Mouse (Mus musculus) right cerebral cortex, postnatal 4 days (tissue): ENCODE measurements at regions not wholly inside any gene's neighbourhood (a gene's known extent, or its start where the extent isn't known, plus 50 kb on each side); places are given as distances from the start of the nearest gene placed in this dataset.

Experiments
- DNase-seq: peaks from one replicate; pipeline ENCODE4 v3.0.0-alpha.2; 2022

GRCm38 (mm10) chr8:115897521-115898178, 190.1 kb upstream of the Maf start:
- DNase-seq: no peak

- no peak for DNase-seq
Observed at GRCm38 (mm10) chr8:115897086-115897485, 189.5 kb upstream of the Maf start.

GRCm38 (mm10) chr8:115896066-115896465, 188.5 kb upstream of the Maf start:
- DNase-seq: no peak

GRCm38 (mm10) chr8:115888278-115888677, 180.7 kb upstream of the Maf start:
- DNase-seq: no peak

GRCm38 (mm10) chr8:115885121-115885743, 177.6 kb upstream of the Maf start:
- DNase-seq: no peak

- no peak for DNase-seq
Observed at GRCm38 (mm10) chr8:115883808-115884207, 176.2 kb upstream of the Maf start.

- no peak for DNase-seq
Observed at GRCm38 (mm10) chr8:115881881-115882280, 174.3 kb upstream of the Maf start.

GRCm38 (mm10) chr8:115874789-115875188, 167.2 kb upstream of the Maf start:
- peak; percentile 38 for DNase-seq

- peak; percentile 11 for DNase-seq
Observed at GRCm38 (mm10) chr8:115871381-115871780, 163.8 kb upstream of the Maf start.

- no peak for DNase-seq
Observed at GRCm38 (mm10) chr8:115861381-115861780, 153.8 kb upstream of the Maf start.

- DNase-seq: no peak
Observed at GRCm38 (mm10) chr8:115859406-115859805, 151.8 kb upstream of the Maf start.

- DNase-seq: no peak
Observed at GRCm38 (mm10) chr8:115856816-115857215, 149.2 kb upstream of the Maf start.

GRCm38 (mm10) chr8:115855934-115856629, 148.5 kb upstream of the Maf start:
- DNase-seq: no peak

GRCm38 (mm10) chr8:115854209-115854900, 146.8 kb upstream of the Maf start:
- peak; percentile 5 for DNase-seq

GRCm38 (mm10) chr8:115850552-115850951, 143.0 kb upstream of the Maf start:
- DNase-seq: no peak

- no peak for DNase-seq
Observed at GRCm38 (mm10) chr8:115833391-115833790, 125.8 kb upstream of the Maf start.

- no peak for DNase-seq
Observed at GRCm38 (mm10) chr8:115831675-115832074, 124.1 kb upstream of the Maf start.

- no peak for DNase-seq
Observed at GRCm38 (mm10) chr8:115830012-115830662, 122.5 kb upstream of the Maf start.

GRCm38 (mm10) chr8:115826516-115826915, 118.9 kb upstream of the Maf start:
- no peak for DNase-seq

- DNase-seq: no peak
Observed at GRCm38 (mm10) chr8:115825899-115826502, 118.4 kb upstream of the Maf start.

GRCm38 (mm10) chr8:115824478-115824785, 116.8 kb upstream of the Maf start:
- no peak for DNase-seq

GRCm38 (mm10) chr8:115823673-115824477, 116.3 kb upstream of the Maf start:
- no peak for DNase-seq
